Mouse (Mus musculus) intestine, embryonic 16.5 days (tissue): ENCODE data around the gene Dpp9. TPM values are rescaled to one million over a fixed set of nuclear protein-coding genes. Genes with fewer than 3 reads are reported as not detected.

ENCODE experiments used
- ATAC-seq: fragments of 200-750 bp; cut with Nextera tagmentation; 2 replicates; pipeline ENCODE4 v1.8.0; 2017; ENCODE audit warnings: moderate TSS enrichment, moderate library complexity
- H3K27ac ChIP-seq: fragments of 300-500 bp; sonication (generic); 2 replicates; pipeline ENCODE4 v1.5.1; 2014; ENCODE audit warnings: mild to moderate bottlenecking, low read length
- H3K27me3 ChIP-seq: fragments of 300-500 bp; sonication (generic); replicated peaks from 2 replicates; pipeline ENCODE4 v1.6.1; 2014; ENCODE audit warnings: low read length, control low read depth, mixed read lengths; ENCODE audit not compliant: control insufficient read depth, insufficient read depth
- H3K36me3 ChIP-seq: fragments of 300-500 bp; sonication (generic); 2 replicates; pipeline ENCODE4 v1.6.1; 2014; ENCODE audit warnings: low read length, control low read depth; ENCODE audit not compliant: control insufficient read depth, insufficient read depth
- H3K4me1 ChIP-seq: fragments of 300-500 bp; sonication (generic); 2 replicates; pipeline ENCODE4 v1.6.1; 2014; ENCODE audit warnings: low read length, control low read depth, mixed read lengths; ENCODE audit not compliant: control insufficient read depth, insufficient read depth
- H3K4me2 ChIP-seq: fragments of 300-500 bp; sonication (generic); 2 replicates; pipeline ENCODE4 v1.6.1; 2014; ENCODE audit warnings: low read depth, low read length, control low read depth
- H3K4me3 ChIP-seq: fragments of 300-500 bp; sonication (generic); 2 replicates; pipeline ENCODE4 v1.5.1; 2014; ENCODE audit warnings: mild to moderate bottlenecking, low read length
- H3K9ac ChIP-seq: fragments of 300-500 bp; sonication (generic); 2 replicates; pipeline ENCODE4 v1.6.1; 2014; ENCODE audit warnings: low read depth, low read length
- H3K9me3 ChIP-seq: fragments of 300-500 bp; sonication (generic); 2 replicates; pipeline ENCODE4 v1.6.1; 2016; ENCODE audit warnings: low read length, control low read depth; ENCODE audit not compliant: control insufficient read depth
- WGBS: fragments of 180-500 bp; shearing (Covaris S2); extraction: QIAGEN DNeasy Blood & Tissue Kit; methylation state at CpG from one replicate; pipeline ENCODE4 v1.1.7; 2014; 5-methylcytosine and 5-hydroxymethylcytosine counted together
- polyA plus RNA-seq: library from polyadenylated mRNA; unstranded; fragments of >200 nt; fragmentation: Nextera tagmentation; extraction: Ambion mirVana; gene quantifications from 2 replicates; pipeline ENCODE4 v1.2.1, GENCODE M21; 2015

Dpp9 gene
- polyA plus RNA-seq, 1 experiment from 2014 or later, result 33.5 TPM

GRCm38 (mm10) chr17:56175416-56175815 lies 43.3 kb downstream of the Dpp9 start:
- 95% methylated on average over 3 of the region's 3 CpGs for WGBS
- no peak for ATAC-seq
- H3K27ac ChIP-seq, result no peak overlapping the region
- H3K4me2 ChIP-seq, result no peak overlapping the region
- peaks cover 11% of the 10 kb centered on the region; the same call in 1 of the 2 replicates for H3K36me3 ChIP-seq
- no peak overlapping the region for H3K4me3 ChIP-seq
- H3K9me3 ChIP-seq, result no peaks in the 10 kb centered on the region
- no peak overlapping the region for H3K9ac ChIP-seq
- H3K4me1 ChIP-seq, result no peaks in the 10 kb centered on the region
- H3K27me3 ChIP-seq, result no peaks in the 10 kb centered on the region

- no peak overlapping the region for H3K9ac ChIP-seq
- no peak overlapping the region for H3K27ac ChIP-seq
- no peaks in the 10 kb centered on the region for H3K9me3 ChIP-seq
- no peak for ATAC-seq
- no peak overlapping the region for H3K4me3 ChIP-seq
- no peaks in the 10 kb centered on the region for H3K27me3 ChIP-seq
- no peak overlapping the region for H3K4me2 ChIP-seq
- H3K36me3 ChIP-seq, result peaks cover 11% of the 10 kb centered on the region; the same call in 1 of the 2 replicates
- 58% methylated on average over 10 of the region's 10 CpGs for WGBS
- H3K4me1 ChIP-seq, result no peaks in the 10 kb centered on the region
Measured at GRCm38 (mm10) chr17:56173401-56174046, 45.2 kb downstream of the Dpp9 start.

- 91% methylated on average over 17 of the region's 17 CpGs for WGBS
- Histone ChIP-seq H3K27ac (no peak overlapping the region), H3K4me1 (no peaks in the 10 kb centered on the region), H3K4me2 (no peak overlapping the region), H3K9ac (no peak overlapping the region), H3K4me3 (no peak overlapping the region), H3K27me3 (no peaks in the 10 kb centered on the region), H3K9me3 (no peaks in the 10 kb centered on the region), H3K36me3 (no peaks in the 10 kb centered on the region; the same call in 1 of the 2 replicates)
- ATAC-seq, result no peak
Measured at GRCm38 (mm10) chr17:56171881-56172280, 46.8 kb downstream of the Dpp9 start.

- no peaks in the 10 kb centered on the region for H3K36me3 ChIP-seq
- H3K4me3 ChIP-seq, result no peak overlapping the region
- 77% methylated on average over 9 of the region's 9 CpGs for WGBS
- H3K4me1 ChIP-seq, result no peaks in the 10 kb centered on the region
- no peaks in the 10 kb centered on the region for H3K9me3 ChIP-seq
- H3K4me2 ChIP-seq, result no peak overlapping the region
- H3K27ac ChIP-seq, result no peak overlapping the region
- no peak for ATAC-seq
- no peak overlapping the region for H3K9ac ChIP-seq
- H3K27me3 ChIP-seq, result no peaks in the 10 kb centered on the region
Measured at GRCm38 (mm10) chr17:56171456-56171855, 47.2 kb downstream of the Dpp9 start.

- no peak overlapping the region for H3K4me2 ChIP-seq
- no peak overlapping the region for H3K4me3 ChIP-seq
- no peak overlapping the region for H3K27ac ChIP-seq
- H3K9ac ChIP-seq, result no peak overlapping the region
- no peaks in the 10 kb centered on the region for H3K27me3 ChIP-seq
- no peaks in the 10 kb centered on the region for H3K36me3 ChIP-seq
- H3K9me3 ChIP-seq, result no peaks in the 10 kb centered on the region
- peaks cover 1% of the 10 kb centered on the region for H3K4me1 ChIP-seq
- WGBS, result 62% methylated on average over 10 of the region's 10 CpGs
- ATAC-seq, result no peak
Measured at GRCm38 (mm10) chr17:56170636-56171035, 48.1 kb downstream of the Dpp9 start.

- Histone ChIP-seq H3K4me1 (peaks cover 5% of the 10 kb centered on the region), H3K36me3 (no peaks in the 10 kb centered on the region), H3K4me3 (no peak overlapping the region), H3K4me2 (no peak overlapping the region), H3K27me3 (no peaks in the 10 kb centered on the region), H3K9me3 (no peaks in the 10 kb centered on the region), H3K27ac (no peak overlapping the region; the same call in 1 of the 2 replicates), H3K9ac (no peak overlapping the region)
- 63% methylated on average over 6 of the region's 6 CpGs for WGBS
- peak; percentile 41 for ATAC-seq
Measured at GRCm38 (mm10) chr17:56169830-56170229, 48.9 kb downstream of the Dpp9 start.

- ATAC-seq, result no peak
- Histone ChIP-seq H3K4me3 (no peak overlapping the region), H3K9ac (peak overlapping the region; percentile 38; the same call in 1 of the 2 replicates), H3K27me3 (no peaks in the 10 kb centered on the region), H3K4me2 (no peak overlapping the region), H3K36me3 (no peaks in the 10 kb centered on the region), H3K27ac (no peak overlapping the region), H3K4me1 (peaks cover 24% of the 10 kb centered on the region), H3K9me3 (no peaks in the 10 kb centered on the region)
- 51% methylated on average over 11 of the region's 11 CpGs for WGBS
Measured at GRCm38 (mm10) chr17:56165671-56166070, 53.0 kb downstream of the Dpp9 start.

- no peak for ATAC-seq
- Histone ChIP-seq H3K27me3 (no peaks in the 10 kb centered on the region), H3K4me2 (no peak overlapping the region), H3K4me1 (peaks cover 24% of the 10 kb centered on the region), H3K27ac (no peak overlapping the region), H3K9me3 (no peaks in the 10 kb centered on the region), H3K4me3 (no peak overlapping the region), H3K9ac (no peak overlapping the region), H3K36me3 (no peaks in the 10 kb centered on the region)
- 64% methylated on average over 3 of the region's 3 CpGs for WGBS
Measured at GRCm38 (mm10) chr17:56164510-56164909, 54.2 kb downstream of the Dpp9 start.

GRCm38 (mm10) chr17:56163523-56164102 lies 55.1 kb downstream of the Dpp9 start:
- Histone ChIP-seq H3K27me3 (no peaks in the 10 kb centered on the region), H3K4me2 (peak overlapping the region; percentile 82), H3K4me1 (peaks cover 24% of the 10 kb centered on the region), H3K9me3 (no peaks in the 10 kb centered on the region), H3K4me3 (0 out of 2 replicates have a peak overlapping the region, but pooled peaks have one; percentile 17), H3K9ac (peak overlapping the region; percentile 61; the same call in 1 of the 2 replicates), H3K27ac (peak overlapping the region; percentile 1), H3K36me3 (no peaks in the 10 kb centered on the region)
- ATAC-seq, result peak; percentile 56
- WGBS, result 55% methylated on average over 6 of the region's 6 CpGs
